Mouse (Mus musculus): ENCODE results near the gene Nfix. TPM values are rescaled to one million over a fixed set of nuclear protein-coding genes. Genes with fewer than 3 reads are reported as not detected.

Gene Nfix
- polyA plus RNA-seq (2015; fragmentation: Illumina TruSeq; extraction: RNeasy Lipid Tissue Mini Kit (QIAGEN cat#74804); ENCODE audit: low read depth, low replicate concordance): 90.4 TPM

GRCm38 (mm10) chr8:84799999-84800831, at the start of gene Nfix:
TSS of gene Nfix (minus strand) at chr8:84800344.

DNA sequence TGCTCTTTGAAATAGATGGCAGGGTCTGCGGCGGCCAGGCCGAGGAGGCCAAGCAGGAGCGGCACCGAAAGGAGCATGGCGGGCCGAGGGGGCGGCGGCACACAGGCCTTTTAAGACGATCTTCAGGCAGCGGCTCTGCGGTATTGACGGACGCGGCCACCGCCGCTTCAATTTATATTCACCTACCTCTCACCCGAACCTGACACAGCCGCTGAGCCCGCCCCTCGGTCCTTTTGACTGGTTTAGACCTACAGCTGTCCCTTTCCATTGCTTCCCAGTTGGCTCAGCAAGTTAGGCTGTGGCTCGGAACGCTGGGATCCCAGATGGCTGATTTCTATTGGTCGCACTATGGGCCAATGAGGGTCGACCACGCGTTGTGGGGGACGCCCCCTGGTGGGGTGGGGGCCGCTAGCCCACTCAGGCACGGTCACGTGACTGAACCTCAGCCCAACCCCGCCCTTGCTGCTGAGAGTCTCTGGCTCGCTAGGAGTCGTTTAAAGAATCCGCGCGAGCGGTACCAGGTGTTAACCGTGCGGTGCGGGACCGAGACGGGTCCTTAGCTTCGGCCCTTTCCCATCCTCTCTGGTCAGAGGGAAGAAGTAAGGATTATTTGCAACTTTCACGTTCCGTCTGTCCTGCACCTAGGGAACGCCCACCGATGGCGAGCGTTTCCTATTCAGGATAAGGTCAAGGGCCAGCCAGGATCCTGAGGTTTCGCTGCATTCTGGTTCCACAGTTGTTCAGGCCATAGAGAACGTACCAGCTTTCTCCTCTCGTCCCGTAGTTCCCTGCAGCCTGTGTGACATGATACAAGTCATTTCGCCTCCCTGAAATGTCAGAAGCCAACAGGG, 46.8 kb upstream of the Nfix start, which contains the start of gene Calr:
Gene Calr (minus strand): TSS at position 213 of the 851 bp plus-strand sequence.

DNA sequence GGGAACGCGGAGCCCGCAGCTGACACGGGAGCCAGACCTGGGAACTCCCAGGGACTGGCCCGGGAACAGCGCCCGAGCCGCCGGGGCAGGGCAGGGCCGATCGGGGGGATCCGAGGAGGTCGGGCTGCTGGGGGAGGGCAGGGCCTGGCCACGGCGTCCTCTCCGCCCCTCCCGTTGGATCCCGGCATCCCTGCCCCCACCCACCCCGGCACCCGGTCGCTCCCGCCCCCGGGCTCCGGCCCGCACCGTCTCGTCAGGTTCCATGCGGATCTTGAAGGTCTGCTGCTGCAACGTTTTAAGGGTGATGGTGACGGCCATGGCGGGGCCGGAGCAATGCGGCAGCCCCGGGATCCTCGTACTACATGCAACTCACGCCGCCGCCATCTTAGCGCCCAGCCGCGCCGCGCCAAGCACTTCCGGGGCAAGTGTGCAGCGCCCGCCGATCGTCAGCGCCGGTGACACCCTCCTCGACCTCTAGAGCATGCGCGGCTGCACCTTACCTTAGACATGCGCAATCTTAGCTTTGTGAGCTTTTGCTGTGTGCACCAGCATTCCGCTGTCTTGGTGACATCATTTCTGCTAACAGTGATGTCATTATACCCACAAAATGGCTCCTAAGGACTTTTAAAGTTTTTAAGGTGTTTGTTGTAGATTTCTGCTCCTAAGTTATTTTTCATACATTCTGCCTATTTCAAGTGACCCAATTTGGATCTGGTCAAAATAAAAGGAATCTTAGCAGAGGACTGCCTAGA, 40.3 kb upstream of the Nfix start, which contains the start of gene Rad23a:
Gene Rad23a (minus strand): TSS at position 418 of the 752 bp plus-strand sequence.

DNA sequence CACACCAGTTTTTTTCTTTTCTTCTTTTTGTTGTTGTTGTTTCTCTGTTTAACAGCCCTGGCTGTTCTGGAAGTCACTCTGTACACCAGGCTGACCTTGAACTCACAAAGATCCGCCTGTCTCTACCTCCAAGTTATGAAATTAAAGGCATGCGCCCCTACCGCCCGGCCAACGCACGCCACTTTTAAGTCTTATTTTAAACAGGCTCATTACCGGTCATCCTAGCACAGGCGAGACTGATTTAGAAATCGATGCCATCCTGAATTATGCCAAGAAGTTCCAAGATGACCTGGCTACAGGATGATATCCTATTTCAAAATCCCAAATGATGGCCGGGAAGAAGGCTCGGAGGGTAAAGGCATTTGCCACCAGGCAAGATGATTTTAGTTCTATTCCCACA, 31.3 kb upstream of the Nfix start, which contains the start of gene Gadd45gip1:
Gene Gadd45gip1 (plus strand): TSS at position 33 of the 400 bp plus-strand sequence.

GRCm38 (mm10) chr8:84822723-84823122, 22.6 kb upstream of the Nfix start, which contains the start of gene Dand5:
TSS of gene Dand5 (minus strand) at chr8:84822823.

DNA sequence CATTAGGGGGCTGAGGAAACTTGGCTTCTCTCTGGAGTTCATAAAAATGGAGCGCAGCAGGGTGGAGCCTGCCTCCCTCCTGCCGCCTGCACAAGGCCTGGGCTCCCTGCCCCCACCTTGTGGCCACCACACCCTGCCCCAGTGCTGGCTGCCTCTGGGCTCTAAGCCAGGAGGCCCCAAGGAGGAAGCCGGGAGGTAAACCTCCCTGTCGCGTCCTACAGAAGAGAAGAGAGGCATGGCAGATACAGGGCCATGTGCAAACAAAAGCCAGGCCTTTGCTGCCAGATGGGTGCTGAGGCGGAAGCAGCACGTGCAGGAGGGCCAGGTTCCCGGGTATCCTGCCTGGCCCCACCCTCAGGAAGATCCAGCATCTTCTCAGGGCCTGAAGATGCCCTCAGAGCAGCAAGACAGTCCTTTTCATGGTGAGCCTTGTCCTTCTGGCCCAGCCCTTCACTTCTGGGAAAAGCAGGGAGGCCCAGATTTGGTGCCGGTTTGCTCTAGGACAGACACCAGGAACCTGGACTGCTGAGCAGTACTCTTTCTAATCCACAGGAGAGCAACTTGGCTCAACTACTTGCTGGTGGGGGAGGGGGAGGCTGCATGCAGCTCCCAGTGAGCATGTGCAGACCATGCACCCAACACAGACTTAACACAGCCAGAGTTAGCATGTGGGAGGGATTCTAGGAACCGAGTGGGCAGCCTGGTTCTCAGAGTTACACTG, 77.1 kb downstream of the Nfix start, which contains the start of gene G430095P16Rik:
Gene G430095P16Rik (plus strand): TSS at position 158 of the 721 bp plus-strand sequence.

GRCm38 (mm10) chr8:84700941-84701911, 98.9 kb downstream of the Nfix start, which contains the start of gene Lyl1:
TSS of gene Lyl1 (plus strand) at chr8:84701457.

DNA sequence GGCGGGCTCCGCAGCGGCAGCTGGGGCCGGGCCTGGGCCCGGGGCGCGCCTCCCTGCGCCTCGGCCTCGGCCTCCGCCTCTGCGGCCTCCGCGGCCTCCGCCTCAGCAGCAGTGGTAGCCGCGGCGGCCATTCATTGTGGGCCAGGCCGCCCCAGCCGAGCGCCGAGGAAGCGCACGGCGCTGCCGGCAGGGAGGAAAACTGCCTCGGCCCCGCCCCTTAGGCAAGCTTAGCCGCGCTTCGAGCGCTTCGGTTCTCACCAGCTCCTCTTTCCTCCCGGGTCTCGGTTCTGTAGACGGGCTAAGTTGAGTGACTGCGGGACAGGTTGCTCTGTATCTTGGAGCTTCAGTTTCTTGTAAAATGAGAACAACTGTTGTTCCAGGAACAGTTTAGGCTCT, 112.4 kb downstream of the Nfix start, which contains the start of gene Nacc1:
Gene Nacc1 (minus strand): TSS at position 158 of the 396 bp plus-strand sequence.

GRCm38 (mm10) chr8:84686191-84687002, 113.7 kb downstream of the Nfix start, which contains the start of gene Trmt1:
TSS of gene Trmt1 (plus strand) at chr8:84686307.

DNA sequence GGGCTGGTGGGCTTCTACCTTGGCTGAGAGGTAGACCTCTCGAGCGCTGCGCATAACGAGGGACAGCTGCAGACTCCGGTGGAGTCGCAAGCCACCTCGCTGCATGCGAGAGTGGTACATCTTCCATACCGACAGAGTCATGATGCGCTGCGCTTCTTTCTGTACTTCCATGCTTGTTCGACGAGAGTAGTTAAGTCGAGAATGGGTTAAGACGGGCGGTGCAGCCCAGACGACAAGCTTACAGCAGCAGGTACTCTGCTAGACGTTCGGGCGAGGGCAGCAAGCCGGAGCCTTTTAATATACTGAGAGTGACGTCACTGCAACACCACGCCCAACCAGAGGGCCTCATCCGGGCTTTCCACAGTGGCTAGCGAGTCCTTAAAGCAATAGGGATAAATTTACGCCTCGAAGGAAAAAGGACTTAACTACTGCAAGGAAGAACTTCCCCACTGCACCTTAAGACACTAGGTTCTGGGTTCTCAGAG, 137.5 kb downstream of the Nfix start, which contains the start of gene Ier2:
Gene Ier2 (minus strand): TSS at position 272 of the 485 bp plus-strand sequence.

Other genes with a start within 250 kb of the Nfix start
- gene Ier2, start 137.5 kb downstream of the Nfix start, polyA plus RNA-seq (2015; fragmentation: Illumina TruSeq; extraction: RNeasy Lipid Tissue Mini Kit (QIAGEN cat#74804); ENCODE audit: low read depth, low replicate concordance): 12.9 TPM
- 80.8 TPM for gene Trmt1, start 114.0 kb downstream of the Nfix start, polyA plus RNA-seq (2015; fragmentation: Illumina TruSeq; extraction: RNeasy Lipid Tissue Mini Kit (QIAGEN cat#74804); ENCODE audit: low read depth, low replicate concordance)
- gene Nacc1, start 112.5 kb downstream of the Nfix start, polyA plus RNA-seq (2015; fragmentation: Illumina TruSeq; extraction: RNeasy Lipid Tissue Mini Kit (QIAGEN cat#74804); ENCODE audit: low read depth, low replicate concordance): 64.4 TPM
- gene Lyl1, start 98.9 kb downstream of the Nfix start, polyA plus RNA-seq (2015; fragmentation: Illumina TruSeq; extraction: RNeasy Lipid Tissue Mini Kit (QIAGEN cat#74804); ENCODE audit: low read depth, low replicate concordance): 2.2 TPM
- gene G430095P16Rik, start 77.3 kb downstream of the Nfix start, polyA plus RNA-seq (2015; fragmentation: Illumina TruSeq; extraction: RNeasy Lipid Tissue Mini Kit (QIAGEN cat#74804); ENCODE audit: low read depth, low replicate concordance): not detected
- gene Dand5, start 22.5 kb upstream of the Nfix start, polyA plus RNA-seq (2015; fragmentation: Illumina TruSeq; extraction: RNeasy Lipid Tissue Mini Kit (QIAGEN cat#74804); ENCODE audit: low read depth, low replicate concordance): 16.9 TPM
- gene Gadd45gip1, start 31.2 kb upstream of the Nfix start, polyA plus RNA-seq (2015; fragmentation: Illumina TruSeq; extraction: RNeasy Lipid Tissue Mini Kit (QIAGEN cat#74804); ENCODE audit: low read depth, low replicate concordance): 31.0 TPM
- gene Rad23a, start 40.3 kb upstream of the Nfix start, polyA plus RNA-seq (2015; fragmentation: Illumina TruSeq; extraction: RNeasy Lipid Tissue Mini Kit (QIAGEN cat#74804); ENCODE audit: low read depth, low replicate concordance): 79.6 TPM
- 635 TPM for gene Calr, start 46.6 kb upstream of the Nfix start, polyA plus RNA-seq (2015; fragmentation: Illumina TruSeq; extraction: RNeasy Lipid Tissue Mini Kit (QIAGEN cat#74804); ENCODE audit: low read depth, low replicate concordance)
- 39.4 TPM for gene Farsa, start 56.6 kb upstream of the Nfix start, polyA plus RNA-seq (2015; fragmentation: Illumina TruSeq; extraction: RNeasy Lipid Tissue Mini Kit (QIAGEN cat#74804); ENCODE audit: low read depth, low replicate concordance)
- 5.3 TPM for gene Syce2, start 71.8 kb upstream of the Nfix start, polyA plus RNA-seq (2015; fragmentation: Illumina TruSeq; extraction: RNeasy Lipid Tissue Mini Kit (QIAGEN cat#74804); ENCODE audit: low read depth, low replicate concordance)
- 39.4 TPM for gene Gcdh, start 93.6 kb upstream of the Nfix start, polyA plus RNA-seq (2015; fragmentation: Illumina TruSeq; extraction: RNeasy Lipid Tissue Mini Kit (QIAGEN cat#74804); ENCODE audit: low read depth, low replicate concordance)
- not detected for gene Klf1, start 101.6 kb upstream of the Nfix start, polyA plus RNA-seq (2015; fragmentation: Illumina TruSeq; extraction: RNeasy Lipid Tissue Mini Kit (QIAGEN cat#74804); ENCODE audit: low read depth, low replicate concordance)
- gene Dnase2a, start 108.2 kb upstream of the Nfix start, polyA plus RNA-seq (2015; fragmentation: Illumina TruSeq; extraction: RNeasy Lipid Tissue Mini Kit (QIAGEN cat#74804); ENCODE audit: low read depth, low replicate concordance): 5.7 TPM
- gene Mast1, start 137.0 kb upstream of the Nfix start, polyA plus RNA-seq (2015; fragmentation: Illumina TruSeq; extraction: RNeasy Lipid Tissue Mini Kit (QIAGEN cat#74804); ENCODE audit: low read depth, low replicate concordance): 44.7 TPM
- gene Rtbdn, start 146.6 kb upstream of the Nfix start, polyA plus RNA-seq (2015; fragmentation: Illumina TruSeq; extraction: RNeasy Lipid Tissue Mini Kit (QIAGEN cat#74804); ENCODE audit: low read depth, low replicate concordance): 1.1 TPM
- not detected for gene Gm49661, start 169.1 kb upstream of the Nfix start, polyA plus RNA-seq (2015; fragmentation: Illumina TruSeq; extraction: RNeasy Lipid Tissue Mini Kit (QIAGEN cat#74804); ENCODE audit: low read depth, low replicate concordance)
- gene Prdx2, start 169.2 kb upstream of the Nfix start, polyA plus RNA-seq (2015; fragmentation: Illumina TruSeq; extraction: RNeasy Lipid Tissue Mini Kit (QIAGEN cat#74804); ENCODE audit: low read depth, low replicate concordance): 473 TPM
- gene Rnaseh2a, start 169.4 kb upstream of the Nfix start, polyA plus RNA-seq (2015; fragmentation: Illumina TruSeq; extraction: RNeasy Lipid Tissue Mini Kit (QIAGEN cat#74804); ENCODE audit: low read depth, low replicate concordance): 42.3 TPM
- 57.7 TPM for gene Junb, start 178.4 kb upstream of the Nfix start, polyA plus RNA-seq (2015; fragmentation: Illumina TruSeq; extraction: RNeasy Lipid Tissue Mini Kit (QIAGEN cat#74804); ENCODE audit: low read depth, low replicate concordance)
- gene Hook2, start 190.3 kb upstream of the Nfix start, polyA plus RNA-seq (2015; fragmentation: Illumina TruSeq; extraction: RNeasy Lipid Tissue Mini Kit (QIAGEN cat#74804); ENCODE audit: low read depth, low replicate concordance): 10.3 TPM
- gene Best2, start 214.2 kb upstream of the Nfix start, polyA plus RNA-seq (2015; fragmentation: Illumina TruSeq; extraction: RNeasy Lipid Tissue Mini Kit (QIAGEN cat#74804); ENCODE audit: low read depth, low replicate concordance): not detected
- 210 TPM for gene Asna1, start 224.9 kb upstream of the Nfix start, polyA plus RNA-seq (2015; fragmentation: Illumina TruSeq; extraction: RNeasy Lipid Tissue Mini Kit (QIAGEN cat#74804); ENCODE audit: low read depth, low replicate concordance)
- gene Trir, start 226.5 kb upstream of the Nfix start, polyA plus RNA-seq (2015; fragmentation: Illumina TruSeq; extraction: RNeasy Lipid Tissue Mini Kit (QIAGEN cat#74804); ENCODE audit: low read depth, low replicate concordance): 98.7 TPM
- 86.8 TPM for gene Tnpo2, start 236.6 kb upstream of the Nfix start, polyA plus RNA-seq (2015; fragmentation: Illumina TruSeq; extraction: RNeasy Lipid Tissue Mini Kit (QIAGEN cat#74804); ENCODE audit: low read depth, low replicate concordance)